Mouse (Mus musculus) c-Kit-positive CD71-negative TER-119-negative erythroid progenitor cells, embryonic 14.5 days (primary cell): ENCODE data around the gene Hvcn1.
"Not testable (repeated sequence)": the region's sequence is repeated elsewhere in the genome, so short reads cannot be mapped to it uniquely, and the experiment has no call there.

ENCODE experiments used
- DNase-seq: peaks from one replicate; pipeline ENCODE4 v3.0.0-alpha.2; 2013; ENCODE audit warnings: low read depth

Gene Hvcn1

DNA sequence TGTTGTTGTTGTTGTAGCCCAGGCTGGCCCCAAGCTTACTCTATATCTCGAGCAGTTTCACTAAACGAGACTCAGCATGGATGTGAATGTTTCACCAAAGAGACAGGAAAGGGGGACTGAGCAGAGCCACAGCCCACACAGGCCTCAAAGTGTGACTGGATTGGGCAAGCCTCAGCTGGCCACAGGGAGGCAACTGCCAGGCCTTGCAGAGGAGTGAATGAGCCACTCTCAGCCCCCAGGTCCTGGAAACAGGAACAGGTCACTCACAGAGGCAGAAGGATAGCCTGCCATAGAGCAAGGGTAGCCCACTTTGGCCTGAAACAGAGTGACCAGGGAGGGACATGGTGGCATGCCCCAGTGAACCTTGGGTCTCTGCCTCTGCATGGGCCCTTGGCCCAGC lies 2.4 kb upstream of the Hvcn1 start:
- DNase-seq, result no peak

DNA sequence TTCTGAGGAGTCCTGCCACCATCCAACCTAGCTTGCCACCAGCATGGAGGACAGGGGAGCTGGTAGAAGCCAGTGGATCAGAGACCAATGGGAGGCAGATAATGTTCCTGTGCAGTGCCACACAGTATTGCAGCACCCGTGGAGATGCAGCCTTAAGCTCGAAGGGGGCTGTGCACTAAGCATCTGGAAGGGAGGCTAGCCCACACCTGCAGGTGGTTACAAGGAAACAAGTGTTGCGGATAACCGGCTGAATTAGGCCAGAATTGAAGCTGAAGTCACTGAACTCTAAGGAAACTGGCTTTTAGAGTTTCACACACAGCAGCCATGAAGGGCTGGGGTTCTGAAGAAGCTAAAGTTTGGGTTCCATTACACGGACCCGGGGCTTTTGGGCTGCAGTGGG lies 2.3 kb downstream of the Hvcn1 start:
- DNase-seq, result no peak

GRCm38 (mm10) chr5:122209591-122210368 lies 3.2 kb downstream of the Hvcn1 start:
- no peak for DNase-seq

- no peak for DNase-seq
Measured at GRCm38 (mm10) chr5:122210890-122211289, 4.3 kb downstream of the Hvcn1 start.

GRCm38 (mm10) chr5:122212125-122212524 lies 5.5 kb downstream of the Hvcn1 start:
- no peak for DNase-seq

DNA sequence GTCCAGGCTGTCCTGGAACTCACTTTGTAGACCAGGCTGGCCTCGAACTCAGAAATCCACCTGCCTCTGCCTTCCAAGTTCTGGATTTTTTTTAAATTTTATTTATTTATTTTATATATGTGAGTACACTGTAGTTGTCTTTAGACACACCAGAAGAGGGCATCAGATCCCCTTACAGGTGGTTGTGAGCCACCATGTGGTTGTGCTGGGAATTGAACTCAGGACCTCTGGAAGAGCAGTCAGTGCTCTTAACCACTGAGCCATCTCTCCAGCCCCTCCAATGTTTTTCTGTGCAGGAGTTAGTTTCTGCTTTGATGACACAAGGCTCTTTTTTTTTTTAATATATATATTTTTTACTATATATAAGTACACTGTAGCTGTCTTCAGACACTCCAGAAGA lies 6.2 kb downstream of the Hvcn1 start:
- DNase-seq, result not testable (repeated sequence)

DNA sequence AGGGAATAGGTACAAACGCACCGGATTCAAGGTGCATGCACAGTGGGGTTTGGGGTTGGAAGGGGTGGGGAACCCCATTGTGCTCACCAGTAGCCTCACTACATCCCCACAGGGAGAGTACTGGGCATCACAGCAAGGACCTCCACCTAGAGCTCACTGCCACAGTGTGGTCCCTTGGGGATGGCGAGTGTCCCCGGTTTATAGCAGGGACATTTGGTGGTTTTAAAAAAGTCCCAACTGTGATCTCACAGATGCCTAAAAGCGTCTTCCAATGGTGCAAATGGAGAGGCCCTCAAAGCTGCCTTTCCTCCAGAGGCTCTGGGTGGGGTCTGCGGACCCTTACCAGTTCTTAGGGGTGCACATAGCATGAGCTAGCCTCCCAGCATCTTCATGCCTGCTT lies 7.3 kb downstream of the Hvcn1 start:
- DNase-seq, result no peak

GRCm38 (mm10) chr5:122217636-122218035 lies 11.0 kb downstream of the Hvcn1 start:
- DNase-seq, result no peak

DNA sequence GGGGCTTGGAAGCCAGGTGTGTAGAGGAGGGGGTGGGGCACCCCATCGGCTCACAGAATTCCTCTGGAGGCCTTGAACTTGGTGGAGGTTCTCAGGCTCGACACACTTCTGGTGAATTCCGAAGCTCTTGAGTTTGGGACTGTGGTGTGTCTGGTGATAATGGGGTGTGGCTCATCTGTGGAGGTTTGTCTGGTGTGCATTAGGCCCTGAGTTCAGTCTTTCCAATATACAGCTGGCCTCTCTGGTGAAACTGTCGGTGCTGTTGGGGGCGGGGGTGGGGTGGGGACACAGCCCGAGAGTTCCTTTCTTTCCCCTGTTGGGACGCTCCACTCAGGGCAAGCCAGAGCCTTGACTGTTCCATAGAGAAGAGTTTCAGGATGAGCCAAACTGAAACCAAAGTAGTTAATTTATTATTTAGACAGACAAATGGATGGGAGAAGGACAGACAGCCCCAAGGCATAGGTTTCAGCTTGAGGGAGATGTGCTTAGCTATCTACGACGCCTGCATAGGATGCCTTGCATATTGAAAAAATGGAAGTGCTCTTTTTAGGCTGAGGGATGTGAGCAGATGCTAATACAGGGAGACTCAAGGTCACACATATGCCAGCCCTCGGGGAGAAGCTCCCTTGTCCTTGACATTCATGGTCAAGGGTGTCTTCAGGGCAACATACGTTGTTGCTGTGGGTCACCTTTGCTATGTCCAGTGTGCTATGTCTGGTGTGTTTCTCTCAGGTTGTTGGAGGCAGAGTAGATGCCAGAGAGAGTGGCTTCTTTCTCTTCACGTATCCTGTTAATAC lies 11.7 kb downstream of the Hvcn1 start:
- no peak for DNase-seq

- no peak for DNase-seq
Measured at GRCm38 (mm10) chr5:122218928-122219327, 12.3 kb downstream of the Hvcn1 start.

DNA sequence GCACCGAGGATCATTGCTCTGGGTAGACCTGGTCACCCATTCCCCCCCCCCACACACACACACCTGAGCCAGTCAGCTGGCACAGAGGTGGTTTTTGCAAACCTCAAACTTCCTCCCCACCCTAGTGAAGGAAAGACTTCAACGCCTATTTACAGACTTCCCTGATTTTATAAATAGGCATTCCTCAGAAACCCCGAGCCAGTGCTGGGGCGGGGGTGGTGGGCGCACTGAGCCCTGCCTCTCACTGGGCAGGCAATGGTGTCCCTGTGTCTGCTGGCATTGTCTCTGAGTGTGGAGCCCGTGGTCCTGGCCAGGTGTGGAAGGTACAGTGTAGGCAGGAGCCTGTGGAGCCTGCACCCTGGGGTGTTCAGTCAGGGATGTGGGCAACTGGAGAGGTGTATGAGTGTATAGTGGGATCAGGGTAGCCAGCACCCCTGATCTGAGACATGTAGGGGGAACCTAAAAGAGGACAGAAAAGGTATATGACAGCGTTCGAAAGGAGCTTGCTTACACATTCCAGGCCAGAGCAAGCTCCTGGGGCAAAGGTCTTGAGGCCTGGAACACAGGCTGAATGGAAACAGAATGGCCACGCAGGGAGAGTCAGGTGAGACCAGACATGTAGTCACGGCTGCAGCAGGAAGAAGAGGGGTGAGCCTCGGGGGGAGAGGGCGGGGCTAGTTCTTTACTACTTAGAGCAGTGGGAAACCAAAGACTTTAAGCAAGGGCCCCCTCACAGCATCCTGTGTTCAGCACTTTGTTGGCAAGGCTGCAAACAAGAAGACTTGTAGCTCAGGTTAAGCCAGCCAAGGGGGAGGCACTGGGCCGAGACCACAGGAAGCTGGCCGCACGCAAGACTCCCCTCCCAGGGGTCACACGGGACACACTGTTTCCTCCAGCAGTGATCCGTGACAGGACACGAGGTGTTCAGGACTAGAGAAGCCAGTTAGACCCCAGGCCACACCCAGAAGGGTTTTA lies 13.3 kb downstream of the Hvcn1 start:
- no peak for DNase-seq

DNA sequence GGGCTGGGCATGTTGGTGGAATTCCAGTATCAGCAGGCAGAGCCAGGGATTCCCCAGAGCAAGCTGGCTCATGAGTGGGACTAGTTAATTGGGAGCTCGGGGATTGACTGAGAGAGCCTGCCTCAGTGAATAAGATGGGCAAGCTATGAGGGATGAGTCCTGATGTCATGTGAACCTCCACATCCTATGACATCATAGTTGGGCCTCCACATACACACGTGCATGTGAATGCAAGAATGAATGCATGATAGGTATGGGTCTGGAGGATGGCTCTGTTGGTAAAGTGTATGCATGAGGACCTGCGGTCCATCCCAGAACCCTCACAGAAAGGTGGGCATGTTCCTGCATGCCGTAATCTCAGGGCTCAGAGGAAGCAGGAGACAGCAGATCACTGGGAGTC lies 14.5 kb downstream of the Hvcn1 start:
- no peak for DNase-seq

DNA sequence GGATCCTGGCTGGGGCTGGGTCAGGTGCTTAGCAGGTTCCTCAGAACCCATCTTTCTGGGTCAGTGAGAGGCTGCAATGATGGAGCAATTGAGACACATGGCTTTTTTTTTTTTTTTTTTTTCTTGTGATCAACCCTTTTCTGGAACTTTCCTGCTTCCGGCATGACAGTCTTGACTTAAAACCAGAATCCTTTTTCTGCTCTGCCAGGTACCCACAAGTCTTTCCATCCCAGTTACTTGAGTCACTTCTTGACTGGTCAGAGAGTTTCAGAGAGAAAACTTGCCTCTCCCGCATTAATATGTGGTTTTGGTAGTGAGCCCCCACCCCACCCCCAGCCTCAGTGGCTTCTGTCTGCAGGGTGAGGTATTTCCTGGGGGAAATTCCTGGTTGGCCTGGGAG lies 17.7 kb downstream of the Hvcn1 start:
- DNase-seq, result no peak

DNA sequence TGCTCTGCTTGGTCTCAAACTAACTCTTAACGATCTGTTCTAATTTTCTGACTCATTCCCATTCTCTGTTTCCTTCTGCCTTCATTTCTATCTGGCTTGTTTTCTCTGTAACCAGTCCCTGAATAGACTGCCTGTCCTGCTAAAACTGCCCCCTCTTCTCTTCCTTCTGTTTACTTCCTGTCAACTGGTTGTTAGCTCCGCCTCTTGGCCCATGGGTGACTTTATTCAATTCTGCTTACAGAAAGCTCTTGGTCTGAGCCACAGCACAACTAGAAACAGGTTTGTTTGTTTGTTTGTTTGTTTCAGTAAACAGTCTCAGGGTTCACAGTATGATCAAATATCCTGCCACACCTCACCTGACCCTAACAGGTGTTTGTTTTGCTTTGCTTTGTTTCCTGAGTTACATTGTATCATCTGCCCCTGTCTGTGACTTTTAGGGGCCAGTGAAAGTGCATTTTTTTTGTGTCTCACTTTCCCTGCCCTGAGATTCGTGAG lies 21.7 kb downstream of the Hvcn1 start:
- DNase-seq, result no peak

DNA sequence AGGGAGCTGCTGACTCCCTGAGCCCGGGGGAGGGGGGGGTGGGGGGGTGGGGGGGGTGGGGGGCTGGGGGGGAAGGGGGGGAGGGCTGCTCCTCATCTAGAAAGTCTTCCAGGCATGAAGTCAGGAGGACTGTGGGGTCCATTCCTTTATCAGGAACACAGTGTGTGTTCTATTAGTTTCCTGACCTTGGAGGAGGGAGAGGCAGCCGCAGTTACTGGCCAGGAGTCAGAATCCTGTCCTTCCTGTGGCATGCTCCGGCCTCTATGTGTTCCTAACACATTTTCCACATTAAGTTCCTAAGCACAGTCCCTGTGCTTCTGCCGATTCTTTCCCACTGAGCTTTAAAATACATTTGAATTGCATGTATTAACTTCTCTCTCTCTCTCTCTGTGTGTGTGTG lies 22.2 kb downstream of the Hvcn1 start:
- no peak for DNase-seq

GRCm38 (mm10) chr5:122230816-122231215 lies 24.2 kb downstream of the Hvcn1 start:
- no peak for DNase-seq

DNA sequence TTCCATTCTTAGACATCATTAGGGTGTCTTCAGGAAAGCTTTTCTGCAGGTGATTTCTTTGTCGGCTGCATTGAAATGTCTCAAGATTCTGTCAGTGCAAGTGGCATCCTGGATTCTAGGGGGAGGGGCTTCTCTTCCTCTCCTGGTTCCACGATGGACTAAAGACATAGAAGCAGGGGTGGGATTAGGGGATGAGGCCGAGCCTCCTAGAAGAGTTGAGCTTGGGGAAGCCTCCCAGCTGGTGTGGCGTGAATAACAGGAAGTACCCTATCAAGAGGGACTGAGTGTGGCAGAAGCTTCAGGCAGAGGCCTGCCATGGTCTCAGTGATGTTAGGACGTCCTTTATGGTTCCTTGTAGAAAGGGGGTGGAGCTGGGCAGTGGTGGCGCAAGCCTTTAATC lies 24.8 kb downstream of the Hvcn1 start:
- DNase-seq, result no peak

DNA sequence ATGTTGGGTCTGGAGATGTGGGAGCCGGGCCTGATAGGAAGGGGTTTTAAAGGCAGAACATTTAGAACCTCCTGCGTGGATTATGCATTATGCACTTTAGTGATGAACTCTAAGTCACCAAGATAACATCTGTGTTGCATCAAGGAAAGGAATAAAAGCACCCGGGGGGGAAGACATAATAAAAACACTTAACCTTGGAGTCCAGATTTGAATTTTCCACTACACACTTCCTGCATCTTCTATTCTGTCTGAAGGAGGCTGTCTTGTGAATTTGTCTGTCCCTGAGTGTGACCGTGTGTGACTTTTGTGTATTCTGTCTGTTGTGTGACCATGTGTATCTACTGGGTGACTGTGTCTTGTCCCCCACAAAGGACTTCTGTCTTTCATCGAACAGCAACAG lies 25.4 kb downstream of the Hvcn1 start:
- DNase-seq, result no peak

GRCm38 (mm10) chr5:122233077-122233581 lies 26.5 kb downstream of the Hvcn1 start:
- no peak for DNase-seq

- no peak for DNase-seq
Measured at GRCm38 (mm10) chr5:122233695-122234094, 27.1 kb downstream of the Hvcn1 start.

- DNase-seq, result no peak
Measured at GRCm38 (mm10) chr5:122234319-122235195, 28.0 kb downstream of the Hvcn1 start.
